Mouse (Mus musculus) hindbrain, postnatal 0 days (tissue): ENCODE results near the gene Foxq1. TPM values are rescaled to one million over a fixed set of nuclear protein-coding genes. Genes with fewer than 3 reads are reported as not detected.

Experiments used
- ATAC-seq: fragments of 200-750 bp; cut with Nextera tagmentation; 2 replicates; pipeline ENCODE4 v1.8.0; 2017; ENCODE audit warnings: mild to moderate bottlenecking, moderate TSS enrichment, moderate library complexity
- DNase-seq: peaks from one replicate; pipeline ENCODE4 v3.0.0-alpha.2; 2015; ENCODE audit warnings: low spot score
- H3K27ac ChIP-seq: fragments of 300-500 bp; sonication (generic); 2 replicates; pipeline ENCODE4 v1.5.1; 2014; ENCODE audit warnings: mild to moderate bottlenecking
- H3K27me3 ChIP-seq: fragments of 300-500 bp; sonication (generic); 2 replicates; pipeline ENCODE4 v1.6.1; 2014; ENCODE audit warnings: low read length, mixed read lengths; ENCODE audit not compliant: insufficient read depth
- H3K36me3 ChIP-seq: fragments of 300-500 bp; sonication (generic); 2 replicates; pipeline ENCODE4 v1.6.1; 2014; ENCODE audit warnings: low read length, mixed read lengths; ENCODE audit not compliant: insufficient read depth
- H3K4me1 ChIP-seq: fragments of 300-500 bp; sonication (generic); 2 replicates; pipeline ENCODE4 v1.6.1; 2014; ENCODE audit warnings: antibody characterized with exemption, low read length, mixed read lengths; ENCODE audit not compliant: insufficient read depth
- H3K4me2 ChIP-seq: fragments of 300-500 bp; sonication (generic); 2 replicates; pipeline ENCODE4 v1.6.1; 2014; ENCODE audit warnings: low read depth, mild to moderate bottlenecking, low read length, moderate library complexity, mixed read lengths
- H3K4me3 ChIP-seq: fragments of 300-500 bp; sonication (generic); 2 replicates; pipeline ENCODE4 v1.5.1; 2014; ENCODE audit warnings: low read length
- H3K9ac ChIP-seq: fragments of 300-500 bp; sonication (generic); replicated peaks from 2 replicates; pipeline ENCODE4 v1.6.1; 2014; ENCODE audit warnings: mild to moderate bottlenecking, low read length, moderate library complexity, mixed read lengths
- H3K9me3 ChIP-seq: fragments of 300-500 bp; sonication (generic); 2 replicates; pipeline ENCODE4 v1.6.1; 2016; ENCODE audit warnings: low read length, mixed read lengths
- CTCF ChIP-seq: IDR thresholded peaks from 2 replicates; pipeline ENCODE4 v1.5.1; 2016; ENCODE audit warnings: antibody characterized with exemption, control low read depth, low read depth
- WGBS: fragments of 180-500 bp; shearing (Covaris S2); extraction: QIAGEN DNeasy Blood & Tissue Kit; methylation state at CpG from one replicate; pipeline ENCODE4 v1.1.7; 2014; 5-methylcytosine and 5-hydroxymethylcytosine counted together
- polyA plus RNA-seq: library from polyadenylated mRNA; unstranded; fragments of >200 nt; fragmentation: Nextera tagmentation; extraction: Ambion mirVana; gene quantifications from 2 replicates; pipeline ENCODE4 v1.2.1, GENCODE M21; 2015
- total RNA-seq: library from RNA; depleted of rRNA; stranded (reverse); fragments of >200 nt; gene quantifications from 2 replicates; pipeline ENCODE4 v1.2.3, GENCODE M21; 2014

Gene Foxq1
- total and polyA plus RNA-seq, 2 experiments from 2014 or later, result 1.7 to 4.4 TPM

DNA sequence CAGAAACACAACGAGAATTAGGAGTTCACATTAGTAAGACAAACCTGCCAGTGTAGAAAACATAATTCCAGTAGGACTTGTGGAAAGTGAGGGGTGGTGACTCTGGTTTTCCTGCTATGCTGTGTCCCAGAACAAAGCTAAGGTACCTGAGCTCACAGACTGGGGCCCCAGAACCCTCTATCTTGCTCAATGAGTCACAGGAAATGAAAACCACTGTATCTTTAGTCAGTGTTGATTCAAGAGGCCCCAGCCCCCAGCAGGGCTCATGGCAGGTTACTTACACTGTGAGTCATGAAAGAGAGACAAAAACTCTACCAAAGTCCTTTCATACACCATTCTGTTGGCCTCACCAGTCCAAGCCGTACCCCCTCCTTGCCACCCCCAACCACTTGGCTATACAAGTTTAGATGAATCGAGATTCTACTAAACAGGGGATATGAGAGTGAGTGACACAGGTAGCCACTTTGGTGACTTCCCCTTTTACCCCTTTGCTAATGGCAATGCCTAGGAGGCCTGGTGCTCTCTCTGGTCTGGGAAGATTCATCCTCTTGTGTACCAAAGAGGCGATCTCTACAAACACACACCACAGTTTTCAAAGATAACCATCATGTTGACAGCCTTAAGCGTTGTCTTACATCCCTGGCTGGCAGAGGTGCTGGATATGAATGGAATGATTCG lies 11.8 kb downstream of the Foxq1 start:
- 92% methylated on average over 6 of the region's 6 CpGs for WGBS
- TF ChIP-seq CTCF, result no peak
- Histone ChIP-seq H3K4me2 (no peak overlapping the region), H3K9ac (no peak overlapping the region), H3K4me1 (no peaks in the 10 kb centered on the region), H3K27ac (no peak overlapping the region), H3K4me3 (no peak overlapping the region), H3K36me3 (no peaks in the 10 kb centered on the region), H3K9me3 (no peaks in the 10 kb centered on the region), H3K27me3 (0 out of 2 replicates have a peak, but pooled peaks cover 5% of the 10 kb centered on the region)
- ATAC-seq, result no peak
- DNase-seq, result no peak

DNA sequence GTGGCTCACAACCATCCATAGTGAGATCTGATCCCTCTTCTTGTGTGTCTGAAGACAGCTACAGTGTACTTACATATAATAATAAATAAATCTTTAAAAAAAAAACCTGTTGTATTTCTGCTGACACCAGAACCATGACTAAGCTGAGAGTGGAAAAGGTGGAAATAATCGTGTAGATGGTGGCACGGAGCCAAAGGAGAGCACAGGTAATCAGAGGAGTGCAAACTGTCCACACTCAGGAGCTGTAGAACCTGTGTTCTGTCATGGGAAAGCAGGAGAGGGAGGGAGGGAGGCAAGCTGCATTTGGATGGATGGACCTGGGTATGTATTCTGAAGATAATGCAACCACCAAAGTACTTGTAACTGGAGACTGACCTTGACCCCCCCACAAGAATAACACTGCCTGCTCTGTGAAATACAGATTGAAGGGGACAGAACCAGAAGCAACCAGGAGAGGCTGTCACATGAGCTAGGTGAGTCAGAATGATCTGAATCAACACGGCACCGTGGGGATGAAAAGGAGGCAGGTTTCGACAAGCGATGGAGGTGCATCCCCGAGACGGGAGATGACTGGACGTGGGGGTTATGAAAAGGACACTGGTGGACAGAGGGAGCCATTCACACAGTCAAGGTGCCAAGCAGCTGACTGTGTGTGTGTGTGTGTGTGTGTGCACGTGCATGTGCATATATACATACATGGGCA lies 17.0 kb downstream of the Foxq1 start:
- Histone ChIP-seq H3K4me3 (no peak overlapping the region), H3K27ac (no peak overlapping the region), H3K27me3 (no peaks in the 10 kb centered on the region), H3K9ac (no peak overlapping the region), H3K36me3 (no peaks in the 10 kb centered on the region), H3K4me2 (no peak overlapping the region), H3K4me1 (no peaks in the 10 kb centered on the region), H3K9me3 (no peaks in the 10 kb centered on the region)
- no peak for TF ChIP-seq CTCF
- no peak for ATAC-seq
- no peak for DNase-seq
- 93% methylated on average over 10 of the region's 10 CpGs for WGBS

DNA sequence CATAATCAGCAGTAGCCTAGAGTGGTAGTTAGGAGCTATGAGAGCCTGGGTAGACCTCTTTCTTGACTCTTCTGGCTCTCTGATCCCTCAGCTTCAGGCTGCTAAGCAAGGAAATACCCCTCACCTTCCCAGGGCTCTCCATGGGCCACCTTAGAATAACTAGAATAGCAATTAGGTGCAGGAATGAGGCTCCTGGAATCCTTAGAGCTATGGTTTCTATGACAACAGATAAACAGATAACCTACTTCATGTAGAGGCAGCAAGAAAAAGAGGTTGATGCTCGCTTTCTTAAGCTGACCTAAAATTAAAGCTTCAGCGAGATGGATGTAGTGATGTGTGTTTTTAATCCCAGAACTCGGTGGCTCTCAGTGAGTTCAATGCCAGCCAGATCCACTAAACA lies 18.7 kb downstream of the Foxq1 start:
- H3K36me3 ChIP-seq, result no peaks in the 10 kb centered on the region
- H3K27me3 ChIP-seq, result no peaks in the 10 kb centered on the region
- H3K4me2 ChIP-seq, result no peak overlapping the region
- H3K4me1 ChIP-seq, result no peaks in the 10 kb centered on the region
- no peak overlapping the region for H3K9ac ChIP-seq
- peak; percentile 55; the same call in 1 of the 2 replicates for ATAC-seq
- 88% methylated on average over 3 of the region's 3 CpGs for WGBS
- no peaks in the 10 kb centered on the region for H3K9me3 ChIP-seq
- H3K4me3 ChIP-seq, result no peak overlapping the region
- TF ChIP-seq CTCF, result no peak
- no peak for DNase-seq
- no peak overlapping the region for H3K27ac ChIP-seq

DNA sequence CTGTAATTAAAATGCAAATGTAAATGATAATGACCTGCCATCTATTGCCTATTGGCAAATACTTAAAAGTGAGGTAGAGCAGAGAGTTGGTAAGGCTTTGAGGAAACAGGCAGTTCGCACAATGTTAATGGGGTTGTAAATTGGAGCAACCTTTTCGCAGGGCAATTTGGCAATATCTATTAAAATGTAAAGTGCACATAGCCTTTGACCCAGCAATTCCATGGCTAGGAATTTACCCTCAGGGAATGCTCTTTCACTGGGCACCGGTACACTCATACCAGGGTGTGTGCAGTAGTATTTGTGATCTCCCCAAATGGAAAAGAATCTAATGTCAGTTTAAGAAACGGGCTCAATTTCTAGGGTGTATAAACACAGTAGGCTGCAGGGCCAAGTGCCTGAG lies 20.8 kb downstream of the Foxq1 start:
- no peak overlapping the region for H3K4me3 ChIP-seq
- H3K27me3 ChIP-seq, result no peaks in the 10 kb centered on the region
- DNase-seq, result no peak
- no peaks in the 10 kb centered on the region for H3K36me3 ChIP-seq
- no peak for ATAC-seq
- H3K4me1 ChIP-seq, result no peaks in the 10 kb centered on the region
- no peaks in the 10 kb centered on the region for H3K9me3 ChIP-seq
- H3K27ac ChIP-seq, result no peak overlapping the region
- 67% methylated on average over 4 of the region's 4 CpGs for WGBS
- H3K4me2 ChIP-seq, result no peak overlapping the region
- TF ChIP-seq CTCF, result no peak
- no peak overlapping the region for H3K9ac ChIP-seq

DNA sequence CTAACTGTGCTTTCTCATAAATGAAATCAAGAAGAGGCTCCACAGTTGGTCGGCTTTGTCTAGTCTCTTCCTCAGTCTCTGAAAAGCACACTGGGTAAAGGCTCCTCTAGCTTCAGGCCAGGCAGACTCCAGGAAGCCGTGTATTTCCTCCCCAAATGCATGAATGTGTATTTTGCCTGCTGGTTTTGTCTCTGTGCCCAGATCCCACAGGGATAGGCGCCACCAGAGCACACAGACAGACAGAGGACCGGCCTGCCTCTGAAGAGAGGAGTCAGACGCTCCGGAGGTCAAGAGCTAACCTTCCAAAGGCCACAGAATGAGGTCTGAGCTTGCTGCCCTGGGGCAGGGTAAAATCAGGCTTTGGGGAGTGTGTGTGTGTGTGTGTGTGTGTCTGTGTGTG lies 21.6 kb downstream of the Foxq1 start:
- Histone ChIP-seq H3K27me3 (no peaks in the 10 kb centered on the region), H3K4me1 (no peaks in the 10 kb centered on the region), H3K4me3 (no peak overlapping the region), H3K9ac (no peak overlapping the region), H3K9me3 (no peaks in the 10 kb centered on the region), H3K4me2 (no peak overlapping the region), H3K27ac (no peak overlapping the region), H3K36me3 (no peaks in the 10 kb centered on the region)
- TF ChIP-seq CTCF, result no peak
- WGBS, result 21% methylated on average over 6 of the region's 6 CpGs
- ATAC-seq (peak; percentile 24; the same call in 1 of the 2 replicates), DNase-seq (no peak)

DNA sequence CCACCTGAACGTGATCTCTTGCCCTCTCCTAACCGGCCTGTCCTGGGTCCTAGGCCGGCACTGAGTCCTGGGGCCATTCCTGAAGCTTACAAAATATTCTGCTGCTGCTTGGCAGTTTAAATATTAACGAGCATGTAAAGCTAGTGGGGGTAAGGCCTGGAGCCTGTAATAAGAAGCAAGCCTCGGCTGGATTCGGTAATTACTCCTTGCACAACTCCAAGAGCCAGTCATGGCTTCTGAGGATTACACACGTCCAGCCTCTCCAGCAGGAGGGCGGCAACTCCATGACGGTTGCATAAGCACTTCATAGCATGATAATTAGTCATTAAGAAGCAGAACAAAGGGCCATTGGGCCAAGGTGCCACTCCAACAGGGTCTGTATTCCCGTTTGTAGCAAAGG lies 22.5 kb downstream of the Foxq1 start:
- Histone ChIP-seq H3K9me3 (no peaks in the 10 kb centered on the region), H3K36me3 (no peaks in the 10 kb centered on the region), H3K4me2 (no peak overlapping the region), H3K27me3 (no peaks in the 10 kb centered on the region), H3K9ac (no peak overlapping the region), H3K4me3 (no peak overlapping the region), H3K27ac (no peak overlapping the region), H3K4me1 (no peaks in the 10 kb centered on the region)
- no peak for DNase-seq
- no peak for TF ChIP-seq CTCF
- ATAC-seq, result 0 out of 2 replicates have a peak, but pooled peaks have one; percentile 43
- WGBS, result 43% methylated on average over 10 of the region's 10 CpGs

DNA sequence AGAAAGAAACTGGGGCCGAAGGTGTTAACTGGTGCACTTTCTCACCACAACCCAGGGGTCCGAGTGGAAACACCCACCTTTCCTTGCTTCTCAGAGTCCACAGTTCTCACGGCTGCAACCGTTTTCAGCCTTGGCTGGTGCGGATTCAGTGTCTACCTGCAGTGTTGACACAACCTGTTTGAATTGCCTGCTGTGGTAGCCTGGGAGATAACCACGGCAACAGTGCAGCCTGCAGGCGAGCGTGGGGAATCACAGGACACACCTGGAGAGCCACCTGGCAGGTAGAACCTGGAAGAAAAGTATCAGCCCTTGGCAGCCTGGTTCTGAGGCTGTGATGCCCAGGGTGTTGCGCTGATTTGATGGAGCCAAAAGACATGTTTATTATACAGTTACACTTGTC lies 23.9 kb downstream of the Foxq1 start:
- ATAC-seq, result no peak
- Histone ChIP-seq H3K36me3 (no peaks in the 10 kb centered on the region), H3K4me3 (no peak overlapping the region), H3K9ac (no peak overlapping the region), H3K4me2 (no peak overlapping the region), H3K27me3 (no peaks in the 10 kb centered on the region), H3K4me1 (no peaks in the 10 kb centered on the region), H3K27ac (no peak overlapping the region), H3K9me3 (no peaks in the 10 kb centered on the region)
- no peak for DNase-seq
- WGBS, result 76% methylated on average over 9 of the region's 9 CpGs
- TF ChIP-seq CTCF, result peak; percentile 30; the same call in 1 of the 2 replicates
